8 mouse cellular contexts compared by ENCODE assay signal in genomic region chr2:13543519-13544124, GRCm38 (mm10). TPM values are rescaled to one million over a fixed set of nuclear protein-coding genes. Genes with fewer than 3 reads are reported as not detected.
DNase-seq lines count a peak whose midpoint lies in the region; ATAC-seq and TF ChIP-seq lines count a peak whose summit lies in the region.

No protein-coding gene starts in this region.

- WGBS in spleen, adult 2 months = 16% methylated on average over 8 of the region's 8 CpGs
- 53% methylated on average over 8 of the region's 8 CpGs for WGBS in neural tube, embryonic 12.5 days

- H3K4me2 ChIP-seq in neural tube, embryonic 12.5 days (replicated peaks) = peak overlapping the region; percentile 60

- peak overlapping the region; percentile 70; the same call in 1 of the 2 replicates for H3K9ac ChIP-seq in neural tube, embryonic 12.5 days

- H3K9me3 ChIP-seq in neural tube, embryonic 12.5 days = no peaks in the 10 kb centered on the region

- H3K27me3 ChIP-seq in spleen, adult 2 months (ENCODE audit: control insufficient read depth, insufficient read depth, low read length) = no peaks in the 10 kb centered on the region
- no peaks in the 10 kb centered on the region for H3K27me3 ChIP-seq in neural tube, embryonic 12.5 days (replicated peaks)

- no peaks in the 10 kb centered on the region for H3K36me3 ChIP-seq in spleen, adult 2 months (ENCODE audit: control insufficient read depth, insufficient read depth, low read length)
- H3K36me3 ChIP-seq in neural tube, embryonic 12.5 days = no peaks in the 10 kb centered on the region

- no peak for DNase-seq in spleen, adult 2 months (ENCODE audit: low read depth in 1 of 2, low spot score in 2 of 2)
- no peak for DNase-seq in spleen, adult 18-20 months
- peak; percentile 14 for DNase-seq in kidney, postnatal 10 days
- DNase-seq in ovary, postnatal 10 days (ENCODE audit: low spot score) = no peak
- DNase-seq in adrenal gland, postnatal 14 days = no peak
- DNase-seq in thymus, postnatal 4 days = no peak

- ATAC-seq in neural tube, embryonic 12.5 days (ENCODE audit: low FRiP score, low read depth) = peak; percentile 51

- TF ChIP-seq POLR2A in spleen, adult 2 months (IDR thresholded peaks at IDR 0.05; ENCODE audit: low read depth, low read length) = no peak
- TF ChIP-seq POLR2A in embryonic fibroblast, embryonic 13.5 days (IDR thresholded peaks at IDR 0.05; ENCODE audit: low read depth, low read length) = no peak; the same call in 1 of the 2 replicates

- H3K4me1 ChIP-seq in spleen, adult 2 months (ENCODE audit: control insufficient read depth, insufficient read depth, insufficient read length) = peaks cover 2% of the 10 kb centered on the region; the same call in 1 of the 2 replicates
- no peaks in the 10 kb centered on the region for H3K4me1 ChIP-seq in embryonic fibroblast, embryonic 13.5 days (ENCODE audit: control insufficient read depth, insufficient read depth, low read length)
- no peaks in the 10 kb centered on the region for H3K4me1 ChIP-seq in neural tube, embryonic 12.5 days

- peak overlapping the region; percentile 92 for H3K4me3 ChIP-seq in spleen, adult 2 months (ENCODE audit: extremely low read depth, insufficient read depth, insufficient read length)
- peak overlapping the region; percentile 46; the same call in 1 of the 2 replicates for H3K4me3 ChIP-seq in embryonic fibroblast, embryonic 13.5 days (ENCODE audit: insufficient read depth, low read length)
- H3K4me3 ChIP-seq in neural tube, embryonic 12.5 days = peak overlapping the region; percentile 57

- H3K27ac ChIP-seq in spleen, adult 2 months (ENCODE audit: insufficient read depth, low read length) = peak overlapping the region; percentile 70
- H3K27ac ChIP-seq in embryonic fibroblast, embryonic 13.5 days (ENCODE audit: insufficient read depth, low read length) = peak overlapping the region; percentile 88
- peak overlapping the region; percentile 75; the same call in 1 of the 2 replicates for H3K27ac ChIP-seq in neural tube, embryonic 12.5 days

- TF ChIP-seq CTCF in spleen, adult 2 months (IDR thresholded peaks at IDR 0.05; ENCODE audit: extremely low read depth, insufficient read depth, insufficient read length, insufficient replicate concordance) = no peak
- no peak for TF ChIP-seq CTCF in embryonic fibroblast, embryonic 13.5 days (IDR thresholded peaks at IDR 0.05; ENCODE audit: borderline replicate concordance, insufficient read depth, low read length)

RNA-seq across cellular contexts. Expression of gene Trdmt1, which starts 0.8 kb away (rescaled TPM):
- polyA plus RNA-seq in spleen, adult 2 months (2012; rRNA removed) = 1.1 and 1.2 TPM in 2 replicates
- polyA plus RNA-seq in embryonic fibroblast, embryonic 13.5 days (2011; ENCODE audit: insufficient read length, low read depth, missing spikeins) = 7.9 and 14.3 TPM in 2 replicates
- 6.6 and 8.9 TPM in 2 replicates for polyA plus RNA-seq in neural tube, embryonic 12.5 days (2016; fragmentation: Nextera tagmentation; extraction: Ambion mirVana)
- 3.0 and 8.0 TPM in 2 replicates for total RNA-seq in adrenal gland, postnatal 14 days (2021)

RNA-seq across cellular contexts. Expression of gene Vim, which starts 30.1 kb away (rescaled TPM):
- polyA plus RNA-seq in spleen, adult 2 months (2012; rRNA removed) = 718 and 867 TPM in 2 replicates
- 3,430 and 4,672 TPM in 2 replicates for polyA plus RNA-seq in embryonic fibroblast, embryonic 13.5 days (2011; ENCODE audit: insufficient read length, low read depth, missing spikeins)
- polyA plus RNA-seq in neural tube, embryonic 12.5 days (2016; fragmentation: Nextera tagmentation; extraction: Ambion mirVana) = 1,122 and 1,179 TPM in 2 replicates
- total RNA-seq in adrenal gland, postnatal 14 days (2021) = 281 and 438 TPM in 2 replicates

RNA-seq across cellular contexts. Expression of gene Cubn, which starts 52.0 kb away (rescaled TPM):
- 0.04 and 0.06 TPM in 2 replicates for polyA plus RNA-seq in spleen, adult 2 months (2012; rRNA removed)
- 0.81 and 1.2 TPM in 2 replicates for polyA plus RNA-seq in embryonic fibroblast, embryonic 13.5 days (2011; ENCODE audit: insufficient read length, low read depth, missing spikeins)
- 0.18 and 0.22 TPM in 2 replicates for polyA plus RNA-seq in neural tube, embryonic 12.5 days (2016; fragmentation: Nextera tagmentation; extraction: Ambion mirVana)
- total RNA-seq in adrenal gland, postnatal 14 days (2021) = 0.41 and 0.90 TPM in 2 replicates
